Mouse (Mus musculus): ENCODE measurements at regions not wholly inside any gene's neighbourhood (a gene's known extent, or its start where the extent isn't known, plus 50 kb on each side); places are given as distances from the start of the nearest gene placed in this dataset.

GRCm38 (mm10) chr14:58496902-58497301, 426.6 kb downstream of the Fgf9 start:
- TF ChIP-seq CTCF (IDR thresholded peaks at IDR 0.05; ENCODE audit: borderline replicate concordance, insufficient read depth, low read depth, low read length) (no peak), POLR2A (IDR thresholded peaks at IDR 0.05; ENCODE audit: borderline replicate concordance, insufficient read depth, low read length) (no peak)
